Mouse (Mus musculus) brain, embryonic 14.5 days (tissue): ENCODE results near the gene Jade1.

Experiments used
- CTCF ChIP-seq: fragments of 200-500 bp; IDR thresholded peaks from 2 replicates; pipeline ENCODE4 v1.5.1; 2012; ENCODE audit warnings: inconsistent platforms, mild to moderate bottlenecking, moderate library complexity, borderline replicate concordance; ENCODE audit not compliant: insufficient read depth, insufficient read length; ENCODE audit errors: extremely low read depth
- POLR2A ChIP-seq: fragments of 200-500 bp; IDR thresholded peaks from 2 replicates; pipeline ENCODE4 v1.6.1; 2012; ENCODE audit warnings: mild to moderate bottlenecking, inconsistent platforms, borderline replicate concordance; ENCODE audit not compliant: poor library complexity, insufficient read depth, insufficient read length, severe bottlenecking; ENCODE audit errors: extremely low read depth

DNA sequence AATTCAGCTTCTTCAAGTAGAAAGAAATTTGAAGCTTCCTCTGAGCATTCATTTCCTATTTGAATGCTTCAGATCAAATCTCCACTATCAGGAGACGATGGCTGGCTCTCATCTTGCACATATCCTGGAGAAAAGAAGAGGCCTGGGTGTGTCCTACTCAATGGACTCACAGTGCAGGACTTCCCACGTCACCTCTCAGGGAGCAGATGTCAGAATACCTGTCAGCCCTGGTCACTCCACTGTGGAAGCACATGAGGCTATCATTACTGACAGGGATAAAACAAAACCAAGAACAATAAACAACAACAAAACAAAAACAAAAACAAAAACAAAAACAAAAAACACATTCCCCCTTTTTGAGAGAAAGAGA, 32.5 kb upstream of the Jade1 start:
- TF ChIP-seq CTCF (no peak), POLR2A (no peak)
